15 mouse cellular contexts compared by ENCODE assay signal in genomic region chr3:84376510-84376909, GRCm38 (mm10).
DNase-seq lines count a peak whose midpoint lies in the region; ATAC-seq and TF ChIP-seq lines count a peak whose summit lies in the region.
"Had no signal": no experiment of that assay in that cellular context is flagged by ENCODE, and none has a peak within 500 bp of the region (broad histone marks: within the 10 kb centered on the region; RNA-seq: fewer than 3 reads in every experiment).

No protein-coding gene starts in this region.

- peak; percentile 20 for DNase-seq in adrenal gland, postnatal 14 days
- no peak for DNase-seq in adrenal gland, adult 18-20 months (ENCODE audit: low spot score in 2 of 2)
- DNase-seq in Patski (ENCODE audit: low read depth, low spot score) = no peak
- DNase-seq in kidney, postnatal 25 days = peak; percentile 16 to 54
- no peak for DNase-seq in layer of hippocampus, postnatal 10 days (ENCODE audit: low spot score in 2 of 2)
- DNase-seq in left cerebral cortex, adult 2 months (ENCODE audit: extremely low spot score in 1 of 2, low spot score in 2 of 2) = no peak
- DNase-seq: cerebellum, postnatal 10 days; right cerebral cortex, postnatal 4 days; thymus, adult 2 months had no signal

- no peak overlapping the region for H3K4me3 ChIP-seq in hindbrain, embryonic 16.5 days (ENCODE audit: low read length)
- no peak overlapping the region for H3K4me3 ChIP-seq in hindbrain, embryonic 12.5 days
- no peak overlapping the region for H3K4me3 ChIP-seq in left cerebral cortex, adult 2 months
- H3K4me3 ChIP-seq: hindbrain, embryonic 13.5 days; megakaryocyte, embryonic 14.5 days had no signal

- no peak overlapping the region for H3K27ac ChIP-seq in hindbrain, embryonic 16.5 days (ENCODE audit: low read depth, low read length)
- H3K27ac ChIP-seq in hindbrain, embryonic 12.5 days = no peak overlapping the region
- H3K27ac ChIP-seq in left cerebral cortex, adult 2 months = no peak overlapping the region
- H3K27ac ChIP-seq: hindbrain, embryonic 13.5 days had no signal

- no peaks in the 10 kb centered on the region for H3K27me3 ChIP-seq in hindbrain, embryonic 16.5 days (replicated peaks; ENCODE audit: control insufficient read depth, insufficient read depth, low read length)
- H3K27me3 ChIP-seq in hindbrain, embryonic 12.5 days = no peaks in the 10 kb centered on the region
- no peaks in the 10 kb centered on the region for H3K27me3 ChIP-seq in Patski
- H3K27me3 ChIP-seq: hindbrain, embryonic 13.5 days had no signal

- intact Hi-C loops in left cerebral cortex, adult 2 months (cut with DNase I) = no loop called here

- POLR2A ChIA-PET in Patski (lab: Charles Lee) = interaction anchor here (0.6 to 2.5 kb wide), 3 partner anchors 19 to 105 kb away, joined by 3 to 7 read pairs (median 4); no protein-coding TSS in a partner anchor

- H3K4me1 ChIP-seq in hindbrain, embryonic 16.5 days (ENCODE audit: control insufficient read depth, insufficient read depth, low read depth, low read length) = no peaks in the 10 kb centered on the region; the same call in 1 of the 2 replicates
- peaks cover 5% of the 10 kb centered on the region; the same call in 1 of the 2 replicates for H3K4me1 ChIP-seq in hindbrain, embryonic 12.5 days

- WGBS in hindbrain, embryonic 16.5 days = 63% methylated on average over 2 of the region's 2 CpGs
- WGBS in hindbrain, embryonic 12.5 days = 75% methylated on average over 2 of the region's 2 CpGs

- no peaks in the 10 kb centered on the region for H3K36me3 ChIP-seq in hindbrain, embryonic 16.5 days (ENCODE audit: control insufficient read depth, insufficient read depth, low read length)
- no peaks in the 10 kb centered on the region for H3K36me3 ChIP-seq in hindbrain, embryonic 12.5 days
- H3K36me3 ChIP-seq: hindbrain, embryonic 13.5 days had no signal

- H3K4me2 ChIP-seq in hindbrain, embryonic 16.5 days (ENCODE audit: low read length) = no peak overlapping the region
- H3K4me2 ChIP-seq in hindbrain, embryonic 12.5 days (replicated peaks) = no peak overlapping the region
- H3K4me2 ChIP-seq: heart, embryonic 11.5 days; hindbrain, embryonic 13.5 days; liver, embryonic 11.5 days had no signal

- no peaks in the 10 kb centered on the region for H3K9me3 ChIP-seq in hindbrain, embryonic 16.5 days (ENCODE audit: control insufficient read depth, low read length)
- H3K9me3 ChIP-seq in hindbrain, embryonic 12.5 days (replicated peaks) = no peaks in the 10 kb centered on the region
- H3K9me3 ChIP-seq: hindbrain, embryonic 13.5 days; megakaryocyte, embryonic 14.5 days had no signal

- CTCF ChIA-PET in Patski (lab: Charles Lee) = interaction anchor here (0.7 to 3.7 kb wide), 7 partner anchors 11 to 166 kb away, joined by 3 to 12 read pairs (median 4); partner anchors contain the start of gene Fhdc1

- in situ Hi-C loops in Patski (cut with MboI; ENCODE audit: low pct_unique_long_range_greater_than_20kb) = no loop called here

- no peak overlapping the region for H3K9ac ChIP-seq in hindbrain, embryonic 16.5 days (ENCODE audit: low read depth, low read length)
- no peak overlapping the region for H3K9ac ChIP-seq in hindbrain, embryonic 12.5 days
- H3K9ac ChIP-seq: hindbrain, embryonic 13.5 days had no signal

- no peak for TF ChIP-seq CTCF in Patski (IDR thresholded peaks at IDR 0.05)
- no peak for TF ChIP-seq CTCF in left cerebral cortex, adult 2 months (IDR thresholded peaks at IDR 0.05)

- ATAC-seq in hindbrain, embryonic 16.5 days = peak; percentile 24; the same call in 1 of the 2 replicates
- ATAC-seq in hindbrain, embryonic 12.5 days (ENCODE audit: low FRiP score) = no peak
- peak; percentile 56 for ATAC-seq in Patski

Comparison
In these comparisons a context has a peak if more than half of its experiments do, and no peak if none do; other contexts are left out.
1. DNase-seq: peak in adrenal gland, postnatal 14 days (single experiment) and kidney, postnatal 25 days (2 of 2); none in adrenal gland, adult 18-20 months (0 of 2), Patski (single experiment), layer of hippocampus, postnatal 10 days (0 of 2) and left cerebral cortex, adult 2 months (0 of 2).